Mouse (Mus musculus): Measurements from ENCODE around the gene Ldhc.
"Not testable (repeated sequence)": the region's sequence is repeated elsewhere in the genome, so short reads cannot be mapped to it uniquely, and the experiment has no call there.

Ldhc gene

DNA sequence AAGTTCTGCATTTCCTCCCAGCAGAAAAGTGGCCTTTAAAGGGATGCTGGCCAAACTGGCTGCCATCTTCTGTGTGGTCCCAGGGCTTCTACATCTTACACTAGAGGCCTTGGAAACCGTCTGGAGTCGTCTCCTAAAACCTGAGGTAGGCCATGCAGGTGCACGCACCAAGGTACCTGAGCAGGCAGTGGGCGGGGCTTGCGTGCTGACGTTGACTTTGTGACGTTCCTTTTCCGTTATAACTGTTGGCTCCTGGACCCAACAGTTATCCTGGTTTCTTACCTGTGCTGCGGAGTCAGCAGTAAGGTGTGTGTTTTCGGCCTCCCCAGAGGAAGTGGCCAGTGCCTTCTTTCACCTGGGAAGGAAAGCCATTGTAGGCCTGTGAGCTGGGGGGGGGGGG lies at the start of gene Ldhc:
Gene Ldhc, plus strand, starts transcription at position 208 of the 400 bp plus-strand sequence.
- no peak for DNase-seq (ENCODE audit: extremely low spot score, low read depth, low spot score)

DNA sequence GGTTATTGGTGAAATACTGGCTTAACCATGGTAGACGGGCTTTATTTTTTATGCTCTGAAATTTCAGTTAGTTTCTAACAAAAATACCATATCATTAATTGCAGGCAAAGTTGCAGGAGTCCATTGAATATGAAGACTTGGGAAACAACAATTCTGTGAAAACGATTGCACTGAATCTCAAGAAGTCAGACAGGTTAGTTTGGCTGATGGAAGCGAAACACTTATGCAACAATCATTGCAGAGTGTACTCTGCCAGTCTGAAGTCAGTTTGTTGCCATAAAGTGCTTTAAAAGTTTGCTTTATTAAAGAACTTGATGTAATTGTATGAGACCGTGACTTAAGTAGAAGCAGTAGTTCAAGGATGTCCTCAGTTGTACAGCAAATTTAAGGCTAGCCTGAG lies 47.0 kb upstream of the Ldhc start:
- no peak for DNase-seq (ENCODE audit: extremely low spot score, low read depth, low spot score)

DNA sequence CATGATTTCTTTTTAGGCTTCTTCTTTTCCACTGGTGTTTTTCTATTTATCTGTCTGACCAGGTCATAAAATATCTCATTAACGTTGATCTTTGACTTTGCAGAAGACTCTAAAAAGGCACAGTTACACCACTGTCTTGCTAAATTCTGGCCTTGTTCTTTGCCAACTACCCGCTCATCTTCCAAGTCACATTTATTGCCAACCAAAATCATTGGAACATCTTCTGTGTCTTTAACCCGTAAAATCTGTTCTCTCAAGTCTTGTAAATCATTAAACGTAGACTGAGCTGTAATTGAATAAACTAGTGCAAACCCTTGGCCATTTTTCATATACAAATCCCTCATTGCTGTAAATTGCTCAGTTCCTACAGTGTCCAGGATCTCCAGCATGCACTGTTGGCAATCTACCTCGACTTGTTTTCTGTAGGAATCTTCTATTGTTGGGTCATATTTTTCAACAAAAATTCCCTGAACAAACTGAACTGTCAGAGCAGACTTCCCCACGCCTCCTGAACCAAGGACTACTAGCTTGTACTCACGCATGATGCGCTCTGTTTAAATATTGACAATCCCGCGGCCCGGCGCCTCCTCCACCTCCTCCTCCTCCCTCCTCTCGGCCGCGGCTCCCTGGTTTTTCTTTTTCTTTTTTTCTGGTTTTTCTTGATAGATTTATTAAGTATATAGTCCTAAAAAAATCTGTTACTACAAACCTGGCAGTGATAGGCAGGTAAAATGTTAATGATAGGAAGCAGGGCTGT lies 39.9 kb upstream of the Ldhc start:
- not testable (repeated sequence) for DNase-seq (ENCODE audit: extremely low spot score, low read depth, low spot score)

DNA sequence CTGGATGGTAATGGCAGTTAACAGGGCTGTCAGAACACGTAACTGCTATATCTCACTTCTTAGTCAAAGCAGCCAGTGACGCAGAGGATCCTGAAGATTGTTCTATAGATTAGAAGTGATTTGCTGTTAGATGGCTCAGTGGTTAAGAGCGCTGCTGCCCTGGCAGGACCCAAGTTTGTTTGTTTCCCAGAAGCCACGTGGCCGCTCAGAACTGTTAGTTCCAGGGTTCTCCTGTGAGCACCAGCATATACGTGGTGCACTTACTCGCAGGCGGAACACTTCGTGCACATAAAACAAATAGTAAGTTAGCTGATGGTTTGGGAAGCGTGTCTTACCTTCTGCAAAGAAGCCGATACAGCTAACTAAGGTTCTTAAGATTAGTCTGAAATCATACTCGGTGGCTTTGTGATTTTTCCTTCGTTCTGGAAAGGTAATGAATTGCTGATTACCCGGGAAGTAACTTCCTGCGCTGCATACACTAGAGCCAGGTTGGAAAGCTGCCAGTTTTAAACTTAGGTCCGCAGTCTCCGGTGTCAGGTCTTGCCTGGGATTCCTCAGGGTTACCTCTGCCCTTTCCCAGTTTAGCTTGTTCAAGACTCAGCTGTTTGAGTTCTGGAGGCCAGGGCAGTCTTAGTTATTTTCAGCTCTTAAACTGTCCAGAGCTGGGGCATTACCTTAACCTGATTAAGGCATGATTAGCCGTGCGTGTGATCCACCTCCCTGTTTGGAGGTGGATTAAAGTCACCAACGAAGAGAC lies 33.8 kb upstream of the Ldhc start:
- DNase-seq (ENCODE audit: extremely low spot score, low read depth, low spot score), result no peak

DNA sequence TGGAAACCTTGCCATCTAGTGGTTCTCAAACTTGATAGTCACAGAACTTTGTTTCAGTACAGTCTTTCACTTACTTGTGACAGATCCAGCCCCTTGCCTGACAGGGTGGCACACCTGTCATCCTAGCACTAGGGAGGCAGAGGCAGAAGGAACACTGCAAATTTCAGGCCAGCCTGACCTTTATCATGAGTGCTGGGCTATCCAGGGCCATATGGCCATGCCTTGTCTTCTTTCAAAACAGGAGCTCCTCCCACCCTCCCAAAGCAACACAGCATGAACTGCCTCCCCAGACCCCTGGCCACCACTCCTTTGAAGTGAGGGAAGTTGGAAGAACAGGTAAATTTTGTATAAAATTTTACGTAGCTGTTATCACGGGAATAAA lies 33.2 kb upstream of the Ldhc start:
- no peak for DNase-seq (ENCODE audit: extremely low spot score, low read depth, low spot score)

DNA sequence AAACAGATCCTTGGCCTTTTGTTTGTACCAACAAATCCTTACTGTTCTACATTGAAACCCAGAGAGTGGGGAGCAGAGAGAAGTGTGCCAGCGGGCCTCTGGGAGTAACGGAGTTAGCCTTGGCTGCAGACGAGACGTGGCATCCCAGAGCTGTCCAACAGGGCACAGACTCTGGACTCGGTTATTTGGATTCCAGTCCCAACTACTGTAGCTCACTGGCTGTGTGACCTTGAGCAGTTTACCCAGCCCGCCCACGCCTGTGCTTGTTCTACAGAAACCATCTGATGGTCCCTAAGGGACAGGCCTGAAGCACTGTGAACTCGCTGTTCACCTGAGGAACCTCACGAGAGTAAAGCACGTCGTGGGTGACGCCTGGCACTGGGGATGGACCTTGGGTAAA lies 31.1 kb upstream of the Ldhc start:
- DNase-seq (ENCODE audit: extremely low spot score, low read depth, low spot score), result no peak

DNA sequence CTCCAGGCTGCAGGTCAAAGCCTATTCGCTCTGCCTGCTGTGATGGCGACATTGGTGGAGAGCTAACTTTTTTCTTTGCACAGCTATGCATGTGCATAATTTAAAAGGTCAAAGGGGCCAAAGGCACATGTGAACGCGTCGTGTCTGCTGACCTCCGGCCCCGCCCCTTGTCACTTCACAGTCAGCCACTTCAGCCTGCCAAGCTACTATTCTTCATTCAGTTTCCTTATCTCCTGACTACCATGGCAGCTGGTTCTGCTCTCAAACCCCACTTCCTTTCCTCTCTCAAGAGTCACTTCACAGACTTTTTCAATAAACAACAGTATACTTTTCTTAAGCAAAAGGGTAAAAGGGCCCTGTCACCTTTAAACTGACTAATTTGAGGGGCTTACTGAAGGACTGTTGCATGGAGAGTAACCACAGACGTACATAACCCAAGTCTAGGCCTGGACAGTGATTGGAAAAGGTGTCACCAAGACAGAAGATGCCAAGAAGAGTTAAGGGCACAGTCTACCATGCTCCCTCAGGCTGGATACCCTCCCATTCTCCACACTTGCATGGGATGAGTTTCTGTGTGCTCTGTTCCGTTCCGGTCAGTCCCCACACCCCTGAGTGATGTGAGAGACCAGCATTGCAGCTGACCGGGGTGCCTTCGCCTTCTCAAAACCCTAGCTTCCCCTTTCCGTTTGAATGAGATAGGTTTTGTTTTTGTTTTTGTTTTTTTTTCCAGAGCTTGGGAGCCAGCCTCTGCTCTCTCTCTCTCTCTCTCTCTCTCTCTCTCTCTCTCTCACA lies 30.0 kb upstream of the Ldhc start:
- DNase-seq (ENCODE audit: extremely low spot score, low read depth, low spot score), result no peak

DNA sequence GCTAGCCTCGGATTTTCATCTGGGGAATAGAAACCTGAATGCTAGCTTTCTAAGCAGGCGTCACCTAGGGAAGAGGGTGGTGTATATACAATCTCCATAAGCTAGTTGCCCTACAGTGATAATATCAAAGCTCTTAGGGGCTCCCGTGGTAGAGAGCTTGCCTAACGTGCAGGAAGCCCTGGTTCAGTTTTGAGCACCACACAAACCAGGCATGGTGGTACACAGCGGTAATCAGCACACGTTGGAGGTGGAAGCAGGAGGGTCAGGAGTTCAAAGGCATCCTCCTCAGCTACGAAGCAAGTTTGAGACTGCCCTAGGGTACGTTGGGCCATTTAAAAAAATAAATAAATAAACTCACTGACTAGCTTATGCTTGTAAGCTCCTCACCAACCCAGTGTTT lies 29.3 kb upstream of the Ldhc start:
- DNase-seq (ENCODE audit: extremely low spot score, low read depth, low spot score), result no peak

DNA sequence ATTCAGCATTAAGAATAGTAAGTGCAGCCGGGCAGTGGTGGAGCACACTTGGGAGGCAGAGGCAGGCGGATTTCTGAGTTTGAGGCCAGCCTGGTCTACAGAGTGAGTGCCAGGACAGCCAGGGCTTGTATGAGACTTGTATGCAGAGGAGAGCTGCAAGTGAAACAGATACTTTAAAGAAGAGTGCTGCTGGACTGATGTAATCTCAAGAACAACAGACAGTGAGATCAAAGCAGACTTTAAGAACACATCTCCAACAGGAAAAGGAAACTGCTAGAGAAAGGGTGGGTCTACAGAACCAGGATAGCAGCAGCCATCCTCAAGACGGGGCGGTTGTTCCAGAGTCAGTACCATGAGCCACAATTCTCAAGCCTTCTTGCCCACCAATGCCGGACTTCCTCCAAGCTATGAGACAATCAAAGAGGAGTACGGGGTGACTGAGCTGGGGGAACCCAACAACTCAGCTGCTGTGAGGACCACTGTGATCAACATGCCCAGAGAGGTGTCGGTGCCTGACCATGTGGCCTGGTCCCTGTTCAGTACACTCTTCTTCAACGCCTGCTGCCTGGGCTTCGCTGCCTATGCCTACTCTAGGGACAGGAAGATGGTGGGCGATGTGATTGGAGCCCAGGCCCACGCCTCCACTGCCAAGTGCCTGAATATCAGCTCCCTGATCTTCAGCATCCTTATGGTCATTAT lies 28.7 kb upstream of the Ldhc start:
- DNase-seq (ENCODE audit: extremely low spot score, low read depth, low spot score), result not testable (repeated sequence)

DNA sequence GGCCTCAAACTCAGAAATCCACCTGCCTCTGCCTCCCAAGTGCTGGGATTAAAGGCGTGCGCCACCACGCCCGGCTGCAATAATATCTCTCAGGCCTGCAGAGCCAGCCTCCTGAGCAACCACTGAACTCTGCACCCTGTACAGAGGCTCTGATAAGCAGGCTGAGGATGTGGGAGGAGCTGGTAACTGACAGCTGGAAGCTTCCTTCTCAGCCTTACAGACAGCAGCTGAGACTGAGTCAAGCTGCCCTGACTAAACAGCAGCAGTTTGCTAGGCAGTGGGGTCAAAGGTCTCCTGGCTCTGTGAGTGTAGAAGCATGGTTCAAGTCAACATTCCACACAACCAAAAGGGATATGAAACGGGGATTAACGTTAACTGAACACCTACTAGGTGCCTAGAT lies 27.7 kb upstream of the Ldhc start:
- no peak for DNase-seq (ENCODE audit: extremely low spot score, low read depth, low spot score)

DNA sequence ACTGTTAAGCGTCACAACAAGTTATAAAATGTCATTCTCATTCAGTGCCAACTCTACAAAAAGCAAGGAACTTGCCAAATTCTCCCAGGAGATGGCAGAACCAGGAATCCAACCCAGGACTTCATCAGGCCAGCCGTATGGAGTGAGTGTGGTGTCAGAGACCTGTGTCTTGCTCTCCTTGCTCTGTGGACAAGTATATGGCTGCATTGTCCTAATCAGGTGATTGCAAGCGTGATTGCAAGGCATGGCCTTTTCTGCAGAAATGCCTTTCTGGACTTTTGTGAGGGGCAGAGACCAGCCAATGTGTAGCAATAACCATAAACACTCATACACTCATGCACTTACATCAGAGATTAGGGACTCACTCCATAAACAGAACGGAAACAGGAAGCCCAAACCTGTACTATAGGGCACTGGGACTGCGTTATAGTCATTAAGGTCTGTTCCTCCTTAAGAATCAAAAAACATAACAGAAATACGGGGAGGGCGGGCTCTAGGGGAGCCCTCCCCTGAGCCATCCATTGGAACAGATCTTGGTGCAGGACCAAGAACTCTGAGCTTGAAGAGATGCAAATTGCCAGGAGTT lies 27.2 kb upstream of the Ldhc start:
- DNase-seq (ENCODE audit: extremely low spot score, low read depth, low spot score), result no peak

DNA sequence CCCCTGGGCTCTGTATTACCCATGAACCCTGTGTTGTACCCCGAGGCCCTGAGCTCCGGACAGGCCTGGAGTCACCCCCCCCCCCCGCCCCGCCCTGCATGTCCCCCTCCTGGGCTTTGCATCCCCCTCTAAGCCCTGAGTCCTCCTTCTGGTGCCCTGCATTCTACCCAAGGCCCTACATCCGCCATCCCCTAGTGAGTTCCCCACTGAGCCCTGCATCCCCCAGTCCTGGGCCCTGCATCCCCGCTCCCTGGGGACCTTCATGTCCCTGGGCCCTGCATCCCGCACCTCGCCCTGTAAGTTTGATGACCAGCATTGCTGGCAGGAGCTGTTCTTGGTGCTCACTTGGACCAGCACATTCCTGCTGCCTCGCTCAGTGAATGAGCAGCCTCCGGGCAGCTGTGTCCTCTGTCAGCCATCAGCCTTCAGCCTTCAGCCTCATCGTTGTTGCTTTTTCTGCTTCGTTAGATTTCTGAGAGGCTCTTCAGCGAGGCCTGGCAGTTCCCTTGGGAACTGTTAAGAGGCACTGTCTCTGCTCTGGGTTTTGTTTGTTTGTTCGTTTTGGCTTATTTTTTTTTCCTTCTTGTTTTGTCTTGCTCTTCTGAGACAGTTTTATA lies 25.9 kb upstream of the Ldhc start:
- no peak for DNase-seq (ENCODE audit: extremely low spot score, low read depth, low spot score)

DNA sequence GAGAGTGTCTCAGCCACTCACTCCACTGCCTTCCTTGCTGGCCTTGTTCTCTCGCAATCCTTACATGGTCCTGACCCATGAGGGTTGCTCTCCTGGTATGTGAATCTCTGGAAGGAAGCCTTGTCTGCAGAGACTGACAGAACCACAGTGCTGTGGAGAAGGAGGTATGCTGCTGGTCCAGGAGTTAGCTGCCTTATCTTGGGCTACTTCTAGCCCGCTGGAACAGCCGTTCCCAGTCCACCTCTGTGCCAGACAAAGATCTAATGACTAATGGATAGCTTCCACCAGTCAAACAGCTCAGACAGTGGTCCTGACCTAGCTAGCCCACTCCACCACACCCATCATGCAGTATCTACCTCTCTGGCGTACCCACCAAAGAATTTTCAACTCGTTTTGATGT lies 24.6 kb upstream of the Ldhc start:
- no peak for DNase-seq (ENCODE audit: extremely low spot score, low read depth, low spot score)

DNA sequence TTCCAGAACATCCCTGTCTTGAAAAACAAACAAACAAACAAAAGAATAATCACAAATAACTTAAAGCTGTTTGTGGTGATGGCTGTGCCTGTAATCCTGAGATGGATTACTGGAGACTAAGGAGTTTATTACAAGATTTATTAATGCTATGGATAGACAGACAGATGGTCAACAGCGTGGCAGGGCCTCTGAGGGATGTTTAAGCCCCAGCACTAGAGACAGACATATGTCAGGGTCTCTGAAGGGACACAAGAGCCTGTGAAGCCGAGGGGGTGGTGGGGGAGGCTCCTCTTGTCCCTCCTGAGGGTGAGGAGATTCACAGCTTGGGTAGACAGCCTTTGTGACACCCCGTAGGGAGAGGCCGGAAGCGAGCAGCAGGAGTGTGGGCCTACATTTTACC lies 23.9 kb upstream of the Ldhc start:
- no peak for DNase-seq (ENCODE audit: extremely low spot score, low read depth, low spot score)

DNA sequence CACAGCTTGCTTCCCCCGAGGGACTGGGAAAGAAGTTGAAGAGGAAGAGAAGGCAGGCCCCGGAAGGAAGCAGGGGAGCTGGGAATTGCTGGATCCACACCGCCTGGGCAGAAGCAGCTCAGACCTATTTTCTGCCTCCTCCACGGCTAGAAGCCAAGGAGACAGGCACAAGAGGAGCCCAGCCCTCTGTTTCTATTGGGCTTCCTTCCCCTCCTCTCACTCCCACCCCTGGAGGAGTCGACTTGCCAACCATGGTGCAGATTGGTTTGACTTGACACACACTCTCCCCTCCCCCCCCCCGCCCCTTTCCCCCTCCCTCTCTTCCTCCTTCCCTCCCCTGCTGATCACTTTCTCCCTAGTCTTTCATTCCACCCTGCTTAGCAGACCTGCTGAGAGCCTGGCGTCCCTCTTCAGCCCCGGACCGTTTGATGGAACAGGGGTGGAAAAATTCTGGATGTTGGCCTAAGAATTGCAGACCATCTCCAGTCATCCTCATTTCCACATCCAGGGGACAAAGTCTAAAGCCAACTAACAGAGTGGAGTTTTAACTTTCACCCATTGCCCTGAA lies 22.8 kb upstream of the Ldhc start:
- no peak for DNase-seq (ENCODE audit: extremely low spot score, low read depth, low spot score)

DNA sequence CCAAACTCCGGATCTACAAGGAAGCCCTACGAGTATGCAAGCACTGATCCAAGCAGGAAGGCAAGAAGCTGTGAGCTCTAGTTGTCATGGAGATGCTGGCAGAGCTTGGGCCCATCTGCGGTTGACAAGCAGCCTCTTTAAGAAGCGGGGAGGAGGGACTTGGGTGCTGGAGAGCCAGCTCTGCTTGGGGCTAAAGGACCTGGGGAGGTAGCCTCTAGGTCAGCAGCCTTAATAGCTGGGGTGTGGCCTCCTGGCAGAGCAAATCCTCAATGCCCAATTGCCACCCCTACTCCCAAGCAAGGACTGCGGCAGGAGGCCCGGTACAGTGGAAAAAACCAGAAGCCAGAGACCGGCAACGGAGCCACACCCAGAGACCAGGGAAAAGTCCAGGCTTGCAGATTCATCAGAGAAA lies 22.1 kb upstream of the Ldhc start:
- no peak for DNase-seq (ENCODE audit: extremely low spot score, low read depth, low spot score)

DNA sequence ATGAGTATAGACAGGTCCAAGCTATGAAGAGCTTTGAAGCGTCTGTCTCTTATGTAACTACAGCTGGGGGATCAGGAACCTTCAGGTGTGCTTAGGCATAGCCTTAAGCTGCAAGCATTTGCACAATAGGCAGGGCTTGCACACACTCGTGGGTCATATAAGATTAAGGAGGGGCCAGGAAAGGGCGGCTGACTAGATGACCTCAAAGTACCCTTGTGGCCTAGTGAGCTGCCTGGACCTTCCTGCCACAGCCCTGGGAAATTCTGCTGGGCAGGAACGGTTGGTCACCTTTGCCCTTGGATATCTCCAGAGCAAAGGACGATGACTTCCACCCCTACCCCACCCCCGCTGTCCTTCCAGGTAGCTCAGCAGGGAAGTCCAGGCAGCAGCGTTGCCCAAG lies 21.6 kb upstream of the Ldhc start:
- DNase-seq (ENCODE audit: extremely low spot score, low read depth, low spot score), result no peak

DNA sequence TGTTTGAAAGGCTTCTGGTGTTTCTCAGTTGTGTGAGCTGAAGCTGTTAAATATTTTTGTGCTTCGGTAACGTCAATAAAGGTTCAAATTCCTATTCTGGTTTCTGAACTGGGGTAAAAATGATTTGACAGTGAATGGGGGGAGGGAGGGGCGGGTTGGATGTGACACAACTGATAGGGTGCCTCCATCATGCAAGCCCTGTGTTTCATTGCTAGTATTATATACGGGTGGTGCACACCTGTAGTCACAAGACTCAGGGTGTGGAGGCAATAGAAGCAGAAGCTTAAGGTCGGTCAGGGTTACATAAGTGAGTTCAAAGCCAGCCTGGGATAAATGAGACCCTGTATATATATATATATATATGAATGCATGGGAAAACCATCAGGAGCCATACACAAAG lies 21.1 kb upstream of the Ldhc start:
- DNase-seq (ENCODE audit: extremely low spot score, low read depth, low spot score), result no peak

DNA sequence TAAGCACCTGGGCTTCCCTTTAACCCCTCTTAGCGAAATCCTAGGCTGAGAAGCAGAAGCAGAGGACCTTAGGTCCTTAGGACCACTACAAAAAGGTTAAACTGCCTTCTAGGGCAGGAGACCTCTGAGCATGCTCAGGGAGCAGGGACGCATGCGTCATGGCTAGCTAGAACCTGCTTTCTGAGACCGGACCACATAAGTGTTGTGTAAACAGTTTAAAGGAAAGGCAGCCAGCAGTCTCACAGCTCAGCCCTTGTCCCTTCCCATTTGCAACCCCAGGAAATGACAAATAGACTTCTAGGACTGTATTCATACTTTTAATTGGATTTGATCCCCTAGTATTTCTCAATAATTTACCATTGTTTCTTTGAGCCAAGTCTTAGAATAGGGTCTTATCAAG lies 20.7 kb upstream of the Ldhc start:
- no peak for DNase-seq (ENCODE audit: extremely low spot score, low read depth, low spot score)
